Mouse (Mus musculus): ENCODE results near the gene R3hdm1.

The R3hdm1 gene

DNA sequence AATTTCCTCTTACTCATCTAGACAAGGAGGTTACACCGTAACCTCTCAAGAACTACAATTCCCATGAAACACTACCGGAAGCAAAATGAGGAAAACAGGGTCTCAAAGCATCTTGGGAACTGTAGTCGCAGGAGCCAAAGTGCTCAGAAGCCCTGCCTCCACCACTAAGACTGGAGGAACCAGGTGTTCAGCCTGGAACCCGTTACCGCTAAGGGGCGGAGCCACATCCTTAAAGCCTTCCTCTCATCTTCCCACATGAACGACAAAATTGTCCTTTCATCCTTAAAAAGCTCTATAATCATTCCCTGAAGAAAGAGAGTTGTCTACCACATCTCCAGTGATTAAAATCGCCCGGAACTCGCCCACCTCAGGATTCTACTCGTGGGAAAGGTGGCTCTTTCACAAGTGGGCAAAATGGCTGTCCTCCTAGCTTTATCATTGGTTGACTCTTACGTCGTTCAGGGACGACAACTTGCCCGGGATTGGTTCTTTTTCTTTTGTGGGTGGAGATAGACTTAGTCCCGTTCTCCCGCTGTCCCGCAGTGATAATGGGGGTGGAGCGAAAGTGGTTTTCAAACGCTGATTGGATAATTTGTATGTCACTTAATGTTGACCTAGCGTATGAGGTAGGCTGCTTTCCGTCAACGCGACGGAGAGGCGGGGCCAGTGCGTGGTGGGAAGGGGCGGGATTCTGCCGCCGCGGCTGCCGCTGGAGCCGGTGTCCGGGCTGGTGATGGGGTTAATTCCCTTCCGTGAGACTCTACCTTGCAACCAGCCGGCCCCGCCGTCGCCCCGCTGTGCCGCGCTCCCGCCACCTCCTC lies at the start of gene R3hdm1, which contains the start of gene Zranb3:
Gene R3hdm1, plus strand, starts transcription at position 661 of the 821 bp plus-strand sequence.
Gene Zranb3, minus strand, starts transcription at position 407 of the 821 bp plus-strand sequence.
- in situ Hi-C loops (cut with MboI, MseI): loop anchor here (10.0 kb wide), 1 partner anchor 312 kb away; the partner anchor contains the start of gene Dars (in 2 of the 2)

DNA sequence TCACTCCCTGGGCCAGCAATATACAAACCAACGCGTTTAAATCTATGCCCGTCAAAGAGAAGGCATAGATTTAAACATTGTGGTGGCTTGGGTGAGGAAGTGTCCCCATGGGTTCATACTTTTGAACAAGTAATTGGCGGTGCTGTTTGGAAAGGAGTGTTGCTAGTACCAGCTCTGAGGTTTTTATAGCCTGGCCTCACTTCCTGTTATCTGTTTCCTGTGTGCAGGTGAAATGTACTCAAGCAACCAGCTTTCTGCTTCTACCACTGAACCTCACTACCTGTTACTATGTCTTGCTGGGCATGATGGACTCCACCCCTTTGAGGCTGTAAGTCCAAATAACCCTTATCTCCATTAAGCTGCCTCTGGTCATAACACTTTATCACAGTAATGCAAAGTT lies 45.8 kb upstream of the R3hdm1 start:
- in situ Hi-C loops (cut with MboI, MseI): no loop called here

DNA sequence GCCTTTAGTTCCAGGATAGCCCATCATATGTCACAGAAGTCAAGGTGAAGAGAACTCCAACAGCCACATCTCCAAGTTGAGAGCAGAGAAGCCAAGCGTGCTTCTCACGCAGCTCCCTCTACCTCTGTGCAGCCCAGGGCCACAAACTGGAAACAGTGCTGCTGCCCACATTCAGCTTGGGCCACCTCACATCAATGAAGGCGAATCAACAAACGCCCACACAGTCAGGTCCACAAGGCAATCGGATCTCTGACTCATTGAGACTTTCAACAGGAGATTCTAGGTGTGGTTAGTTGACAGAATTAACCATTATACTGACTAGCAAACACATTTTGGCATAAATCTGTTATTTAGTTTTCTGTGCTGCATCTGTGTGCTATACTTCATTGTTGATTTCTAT lies 44.5 kb upstream of the R3hdm1 start:
- in situ Hi-C loops (cut with MboI, MseI): no loop called here

DNA sequence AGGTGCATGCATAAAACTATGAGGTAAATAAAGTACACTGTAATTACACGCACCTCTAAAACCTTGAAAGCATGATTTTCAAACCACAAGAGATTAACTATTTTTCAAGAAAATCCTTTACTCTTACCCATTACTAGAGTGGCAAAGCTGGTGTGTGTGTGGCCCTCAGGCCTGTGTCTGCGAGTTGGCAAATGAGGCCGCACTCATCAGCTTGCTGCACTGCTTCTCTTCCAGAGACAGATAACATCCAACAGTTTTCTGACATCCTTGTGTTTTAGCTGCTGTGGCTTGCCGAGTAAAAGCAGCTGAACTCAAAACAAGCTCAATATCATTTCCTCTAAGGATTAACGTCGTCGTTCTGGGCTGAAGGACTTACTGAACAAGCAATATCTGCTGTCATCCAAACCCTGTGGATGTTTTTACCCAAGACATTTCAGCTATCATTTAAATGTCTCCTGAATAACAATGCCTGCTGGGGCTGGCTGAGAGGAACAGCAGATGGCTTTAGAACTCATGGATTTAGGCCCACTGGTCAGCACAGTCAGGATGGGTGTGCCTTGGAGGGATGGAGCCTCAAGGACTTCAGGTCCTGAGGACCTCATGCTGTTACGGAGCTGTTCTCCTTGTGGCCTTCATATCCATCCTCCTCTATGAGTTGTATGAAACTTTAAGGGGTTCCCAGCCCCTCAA lies 42.3 kb upstream of the R3hdm1 start:
- in situ Hi-C loops (cut with MboI, MseI): no loop called here

DNA sequence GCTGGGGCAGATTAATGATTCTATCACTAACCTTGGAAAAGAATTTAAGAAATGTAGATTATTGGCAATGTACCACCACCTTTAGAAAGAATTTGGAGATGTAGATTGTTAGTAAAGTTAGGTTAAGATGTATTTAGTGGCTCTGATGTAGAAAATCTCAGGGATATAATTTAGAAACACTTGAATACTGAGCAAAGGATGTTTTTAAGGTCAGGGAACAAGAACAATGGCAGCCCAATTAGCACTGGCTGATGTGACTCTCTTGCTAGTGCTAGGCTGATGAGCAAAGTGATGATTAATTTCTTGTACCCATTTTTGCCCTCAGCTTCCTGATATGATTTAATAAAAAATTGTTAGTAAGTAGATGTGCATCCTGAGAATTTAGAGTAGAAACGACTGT lies 41.7 kb upstream of the R3hdm1 start:
- in situ Hi-C loops (cut with MboI, MseI): no loop called here

DNA sequence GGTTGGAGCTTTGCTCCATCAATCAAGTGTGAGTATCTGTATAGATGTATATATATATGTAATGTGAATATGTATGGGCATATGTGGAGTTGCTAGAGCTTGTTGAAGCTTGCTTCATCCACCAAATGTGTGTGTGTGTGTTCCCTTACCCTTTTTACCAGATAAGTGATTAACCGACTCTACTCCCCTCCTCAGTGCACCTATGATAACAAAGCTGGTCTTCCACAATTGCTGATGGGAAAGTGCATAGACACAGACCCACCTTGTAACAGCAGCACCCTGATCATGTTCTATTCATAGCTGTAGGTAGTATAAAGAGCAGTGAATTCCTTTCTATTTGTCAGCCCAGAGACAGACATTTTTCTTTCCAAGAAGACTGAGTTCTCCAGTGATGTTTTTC lies 40.9 kb upstream of the R3hdm1 start:
- in situ Hi-C loops (cut with MboI, MseI): no loop called here

DNA sequence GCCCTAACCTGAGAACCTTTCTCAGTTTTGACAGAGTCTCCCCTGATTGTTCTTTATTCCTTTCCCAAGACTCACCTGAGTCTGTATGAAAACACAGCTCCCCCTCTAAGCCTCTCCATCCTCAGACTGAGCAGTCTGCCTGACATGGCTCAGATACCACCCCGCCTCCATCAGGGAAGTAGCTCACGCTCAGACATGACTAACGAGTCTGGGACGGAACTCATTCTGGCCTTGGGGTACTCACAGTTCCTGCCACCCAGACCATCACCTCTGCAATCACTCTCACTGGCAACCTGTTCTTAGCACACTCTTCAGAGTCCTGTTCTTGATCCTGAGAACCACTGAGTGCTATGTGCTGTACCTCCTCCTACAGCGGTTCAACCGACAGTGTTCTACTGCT lies 38.4 kb upstream of the R3hdm1 start:
- in situ Hi-C loops (cut with MboI, MseI): no loop called here

DNA sequence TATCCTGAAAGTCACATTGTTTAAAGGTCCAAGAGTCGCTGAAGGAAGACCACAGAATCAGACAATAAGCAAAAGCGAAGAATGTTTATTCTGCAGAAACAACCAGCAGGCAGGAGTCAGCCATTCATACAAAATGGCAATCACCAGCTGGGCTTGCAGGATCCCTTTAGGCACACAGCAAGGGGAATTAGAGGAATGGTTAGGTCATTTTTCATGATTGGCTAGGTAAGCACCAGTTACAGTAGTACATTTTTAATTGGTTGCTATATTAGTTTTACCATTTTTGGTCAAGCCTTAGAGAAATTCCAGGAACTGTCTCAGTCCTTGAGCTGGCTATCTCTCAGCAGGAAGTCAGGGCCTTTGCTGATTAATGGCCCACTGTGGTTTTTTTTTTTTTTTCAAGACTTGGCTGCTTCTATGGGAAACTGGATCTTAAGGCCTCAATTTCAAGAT lies 34.1 kb upstream of the R3hdm1 start:
- in situ Hi-C loops (cut with MboI, MseI): no loop called here

DNA sequence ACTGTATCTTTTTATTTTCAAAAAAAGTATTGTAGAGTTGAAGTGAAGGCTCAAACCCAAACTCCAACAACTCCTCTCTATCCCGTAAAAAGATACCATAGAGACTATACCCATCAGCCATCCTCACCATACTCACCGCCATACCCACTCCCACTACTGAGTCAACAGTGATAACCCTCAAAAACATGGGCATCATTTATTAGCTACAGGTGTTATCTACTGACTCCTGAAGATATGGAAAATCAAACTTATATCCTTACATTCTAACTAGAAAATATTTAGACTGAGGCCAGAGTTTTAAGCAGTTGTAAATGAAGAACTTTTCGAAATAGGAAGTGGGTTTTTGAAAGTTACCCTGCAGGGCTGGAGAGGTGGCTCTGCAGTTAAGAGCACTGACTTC lies 33.1 kb upstream of the R3hdm1 start:
- in situ Hi-C loops (cut with MboI, MseI): no loop called here

DNA sequence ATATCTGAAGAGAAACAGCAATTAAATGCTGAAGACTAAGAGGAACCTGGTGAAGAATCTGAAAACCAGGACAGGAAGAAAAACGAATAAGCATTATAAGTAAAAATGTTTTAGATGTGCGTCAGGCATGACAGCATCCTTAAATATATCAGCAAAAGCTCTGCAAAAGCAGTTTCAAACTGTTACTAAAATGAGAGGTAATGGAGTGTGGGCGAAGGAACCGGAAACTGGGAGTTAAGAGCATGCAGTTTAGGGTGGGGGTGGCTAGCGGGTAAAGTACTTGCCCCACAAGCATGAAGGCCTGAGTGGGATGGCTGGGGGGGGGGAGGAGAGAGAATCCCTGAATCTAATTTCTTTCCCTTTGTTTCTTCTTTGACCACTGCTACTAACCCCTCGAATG lies 30.1 kb upstream of the R3hdm1 start:
- in situ Hi-C loops (cut with MboI, MseI): no loop called here

DNA sequence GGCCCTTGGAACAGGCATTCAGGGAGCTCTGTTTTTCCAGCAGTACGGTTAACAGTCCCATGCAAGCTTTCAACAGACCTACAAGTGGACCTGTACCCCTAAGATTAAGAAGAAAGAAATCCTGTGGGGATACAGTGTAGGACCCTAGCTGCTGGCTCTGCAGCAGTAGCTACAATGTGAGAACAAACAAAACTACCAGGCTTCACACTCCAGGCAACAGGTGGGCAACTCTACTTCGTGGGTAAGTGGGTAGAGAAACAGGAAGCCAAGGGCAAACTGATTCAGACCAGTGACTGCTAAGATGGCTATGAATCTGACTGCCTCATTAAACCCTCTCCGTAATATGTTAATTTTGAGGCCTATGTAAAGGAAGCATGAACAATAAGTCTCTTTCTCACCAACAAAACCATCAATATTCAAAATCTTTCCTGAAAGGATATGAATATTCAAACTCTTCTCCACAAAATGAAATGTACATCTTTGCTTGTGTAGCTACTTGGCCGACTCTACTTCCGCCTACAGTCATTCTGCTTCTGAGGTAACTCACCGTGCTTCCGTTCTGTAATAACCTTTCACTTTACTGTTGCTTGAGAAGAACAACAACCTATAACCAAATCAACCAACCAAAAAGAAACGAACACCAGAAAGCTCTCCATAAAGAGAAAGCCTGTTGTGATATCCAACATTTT lies 26.2 kb upstream of the R3hdm1 start:
- in situ Hi-C loops (cut with MboI, MseI): no loop called here

DNA sequence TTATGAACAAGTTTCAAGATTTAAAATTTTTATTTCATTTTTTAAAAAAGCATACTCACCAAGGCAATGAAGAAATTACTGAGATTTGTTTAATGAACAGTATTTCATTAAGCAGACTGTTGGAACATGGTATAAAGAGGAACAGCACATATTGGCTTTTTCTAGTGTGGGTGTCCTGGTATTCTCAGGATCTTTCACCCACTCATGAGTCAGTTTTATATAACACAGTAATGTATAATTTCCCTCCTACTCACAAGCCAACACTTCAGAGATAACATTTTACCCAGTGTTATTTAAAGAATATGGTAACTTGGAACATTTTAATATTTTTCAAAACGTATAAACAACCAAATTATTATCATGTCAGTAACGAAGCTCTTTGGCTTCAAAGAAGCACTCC lies 25.3 kb upstream of the R3hdm1 start:
- in situ Hi-C loops (cut with MboI, MseI): no loop called here

DNA sequence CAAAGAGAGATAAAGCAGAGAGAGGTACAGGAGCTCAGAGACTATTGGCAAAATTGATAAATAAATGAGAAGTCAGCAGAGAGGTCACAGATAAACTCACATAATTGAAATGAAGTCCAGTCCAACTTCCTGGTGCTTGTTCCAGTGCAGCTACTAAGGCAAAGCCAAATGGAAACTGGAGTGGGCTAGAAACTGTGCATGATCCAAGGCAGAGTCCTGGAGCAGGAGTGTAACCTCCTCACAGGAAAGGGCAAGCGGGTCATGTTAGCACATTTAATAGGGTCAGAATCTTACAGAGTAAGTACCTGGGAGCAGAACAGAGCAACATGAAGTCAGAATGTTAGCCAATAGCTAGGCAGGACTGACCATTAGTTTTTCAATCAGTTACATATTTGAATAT lies 24.5 kb upstream of the R3hdm1 start:
- in situ Hi-C loops (cut with MboI, MseI): no loop called here

DNA sequence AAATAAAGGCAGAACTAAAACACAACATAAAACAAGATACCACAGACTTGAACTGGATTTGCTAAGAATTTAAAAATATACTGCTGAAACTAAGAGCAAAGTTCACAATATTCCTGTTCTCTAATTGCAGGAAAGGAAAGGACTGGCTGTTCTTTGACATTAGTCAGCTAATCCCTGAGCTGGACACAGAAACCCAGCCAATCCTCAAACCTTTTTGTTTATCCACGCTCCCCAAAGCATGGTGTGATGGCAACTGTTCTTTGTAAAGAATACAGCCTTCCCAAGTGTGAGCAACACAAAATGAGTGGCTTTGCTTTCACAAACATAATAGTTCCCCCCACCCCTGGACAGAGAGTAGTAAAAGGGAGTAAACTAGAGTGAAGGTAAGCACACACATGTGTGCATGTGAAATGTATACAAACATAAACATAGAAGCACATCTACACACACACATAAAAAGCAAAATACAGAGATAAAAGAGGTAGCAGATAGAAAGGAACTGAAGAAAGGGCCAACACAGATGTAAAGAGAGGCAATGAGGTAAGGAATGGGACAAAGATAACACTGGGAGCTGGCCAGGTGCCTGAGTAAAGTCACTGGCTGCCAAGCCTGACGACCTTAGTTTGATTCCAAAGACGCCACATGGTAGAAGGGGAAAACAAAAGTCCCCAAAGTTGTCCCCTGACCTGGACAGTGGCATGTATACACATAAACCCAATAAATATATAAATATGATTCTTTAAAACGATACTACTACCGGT lies 22.0 kb upstream of the R3hdm1 start:
- in situ Hi-C loops (cut with MboI, MseI): no loop called here

DNA sequence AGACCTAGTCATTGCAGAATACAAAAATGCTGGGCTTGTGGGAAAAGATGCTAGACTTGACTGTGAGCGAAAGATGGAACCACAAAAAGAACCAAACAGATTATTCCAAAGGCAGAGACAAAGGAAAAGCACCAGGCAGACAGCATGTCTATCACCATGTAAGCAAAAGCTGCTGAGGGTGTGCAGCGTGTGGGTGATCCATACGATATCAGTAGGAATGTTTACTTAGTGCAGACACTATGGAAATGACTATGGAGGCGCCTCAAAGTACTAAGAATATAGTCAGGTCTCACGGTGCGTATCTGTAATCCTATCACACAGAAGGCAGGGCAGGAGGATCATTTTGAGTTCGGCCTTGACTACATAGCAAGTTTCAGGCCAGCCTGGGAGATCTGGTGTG lies 21.2 kb upstream of the R3hdm1 start:
- in situ Hi-C loops (cut with MboI, MseI): no loop called here

DNA sequence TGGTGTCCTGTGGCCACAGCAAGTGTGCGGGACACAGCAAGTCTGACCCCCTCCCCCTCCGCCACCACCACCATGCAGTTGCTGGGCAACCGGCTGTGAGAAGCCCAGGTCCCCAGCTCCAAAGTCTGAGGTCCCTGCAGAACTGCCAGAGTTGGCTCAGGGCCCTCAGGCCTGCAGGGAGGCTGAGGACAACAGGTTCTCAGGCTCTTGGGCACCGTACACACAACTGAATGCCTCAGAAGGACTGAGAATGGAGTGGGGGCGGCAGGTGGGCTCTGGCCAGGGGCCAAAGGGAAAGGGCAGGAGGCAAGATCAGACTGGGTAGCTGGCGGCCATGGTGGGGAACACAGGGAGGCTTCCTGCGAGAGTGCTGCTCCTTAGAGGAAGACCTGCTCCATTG lies 20.3 kb upstream of the R3hdm1 start:
- in situ Hi-C loops (cut with MboI, MseI): no loop called here

DNA sequence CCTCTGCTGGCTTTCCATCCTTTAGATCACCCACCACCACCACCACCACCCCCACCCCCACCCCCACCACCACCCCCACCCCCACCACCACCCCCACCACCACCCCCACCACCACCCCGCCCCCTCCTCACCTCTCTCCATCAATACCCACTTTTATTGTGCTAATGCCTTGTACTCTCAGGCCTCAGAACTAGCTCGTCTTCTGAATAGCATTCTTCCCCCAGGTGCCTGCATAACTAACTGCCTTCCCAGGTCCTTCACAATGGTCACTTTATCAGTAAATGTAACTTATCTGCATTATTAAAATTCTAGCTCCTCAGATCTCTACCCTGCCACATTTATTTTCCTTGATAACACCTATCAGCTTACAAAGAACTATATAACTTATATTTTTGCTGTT lies 8.4 kb upstream of the R3hdm1 start:
- in situ Hi-C loops (cut with MboI, MseI): no loop called here

DNA sequence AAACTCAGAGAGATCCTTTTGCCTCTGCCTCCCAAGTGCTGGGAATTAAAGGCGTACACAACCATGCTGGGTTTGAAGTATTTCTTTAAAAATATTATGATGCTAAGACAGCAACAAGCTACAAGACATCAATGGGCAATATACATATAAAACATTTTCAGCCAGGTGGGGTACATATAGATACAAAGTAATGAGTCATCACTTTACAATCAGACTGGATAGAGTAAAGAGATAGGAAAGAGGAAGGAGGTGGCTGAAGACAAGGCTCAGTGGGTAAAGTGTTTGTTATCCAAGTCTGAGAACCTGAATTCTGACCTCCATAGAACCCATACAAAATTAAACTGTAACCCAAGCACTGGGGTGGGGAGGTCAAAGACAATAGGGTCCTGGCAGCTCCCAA lies 4.8 kb upstream of the R3hdm1 start:
- in situ Hi-C loops (cut with MboI, MseI): no loop called here

DNA sequence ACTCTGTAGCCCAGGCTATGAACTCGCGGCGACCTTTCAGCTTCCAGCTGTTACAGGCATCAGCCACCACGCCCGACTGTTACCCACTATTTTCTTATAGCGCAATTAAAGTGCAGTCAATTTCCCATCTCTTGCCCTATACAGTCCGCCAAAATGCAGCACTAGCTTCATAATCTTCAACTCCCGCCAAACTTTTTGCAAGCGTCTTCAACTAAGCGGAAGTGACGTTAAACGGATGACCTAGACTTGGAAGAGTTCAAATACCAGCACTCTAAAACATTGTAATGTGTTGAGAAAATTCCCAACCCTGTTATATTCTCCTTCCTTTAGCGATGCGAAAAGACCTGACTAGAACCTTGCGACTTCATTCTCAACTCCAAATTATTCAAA lies 855 bp upstream of the R3hdm1 start:
- in situ Hi-C loops (cut with MboI, MseI): loop anchor here (10.0 kb wide), 1 partner anchor 313 kb away; the partner anchor contains the start of gene Dars (in 2 of the 2)

DNA sequence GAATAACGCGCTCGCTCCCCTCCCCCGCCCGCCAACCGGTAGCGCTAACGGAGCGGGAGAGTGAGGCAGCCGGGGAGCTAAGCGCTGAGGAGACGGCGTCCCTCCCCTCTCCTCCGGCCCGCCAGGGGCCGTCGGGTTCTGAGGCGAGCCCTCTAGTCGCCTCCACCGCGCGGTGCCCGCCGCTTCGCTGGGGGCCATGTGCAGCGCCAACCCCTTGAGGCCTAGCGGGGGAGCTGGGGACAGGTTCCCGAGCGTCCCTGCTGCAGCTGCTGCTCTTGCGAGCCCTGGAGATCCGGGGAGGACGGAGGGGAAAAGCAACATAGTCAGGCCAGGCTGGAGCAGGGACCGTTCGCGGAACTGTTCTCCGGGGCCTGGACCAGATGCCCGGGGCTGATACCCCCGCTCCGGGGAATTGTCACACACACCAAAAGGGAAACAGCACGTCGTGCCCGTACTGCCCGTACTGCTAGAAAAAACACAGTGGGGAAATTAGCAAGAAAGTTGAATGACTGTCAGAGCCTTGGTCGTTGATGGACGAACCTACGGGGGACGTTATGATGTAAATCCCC lies 503 bp downstream of the R3hdm1 start:
- in situ Hi-C loops (cut with MboI, MseI): loop anchor here (10.0 kb wide), 1 partner anchor 311 kb away; the partner anchor contains the start of gene Dars (in 2 of the 2)

Measured in T-helper 17 cell (primary cell).